Mouse (Mus musculus): ENCODE measurements at regions not wholly inside any gene's neighbourhood (a gene's known extent, or its start where the extent isn't known, plus 50 kb on each side); places are given as distances from the start of the nearest gene placed in this dataset.

DNA sequence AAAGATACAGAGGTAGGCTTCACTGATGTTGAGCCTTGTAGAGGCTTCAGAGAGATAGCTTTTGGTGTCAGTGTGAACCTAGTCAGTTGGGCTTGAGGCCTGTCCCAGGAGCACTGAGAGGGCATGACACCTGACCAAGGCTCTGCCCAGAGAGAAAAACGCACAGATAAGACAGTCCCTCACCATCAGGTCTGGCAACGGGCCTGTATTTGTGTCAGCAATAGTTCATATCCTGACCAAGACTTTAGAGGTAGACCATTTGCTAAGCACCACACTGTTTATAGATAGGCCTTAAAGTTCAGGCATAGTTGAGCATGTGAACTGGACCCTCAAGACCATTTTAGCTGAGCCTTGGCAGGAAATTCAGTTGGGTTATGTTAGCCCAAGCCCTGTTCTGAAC lies 60.4 kb upstream of the C2cd4b start:
- DNase-seq (ENCODE audit: low spot score): no peak

DNA sequence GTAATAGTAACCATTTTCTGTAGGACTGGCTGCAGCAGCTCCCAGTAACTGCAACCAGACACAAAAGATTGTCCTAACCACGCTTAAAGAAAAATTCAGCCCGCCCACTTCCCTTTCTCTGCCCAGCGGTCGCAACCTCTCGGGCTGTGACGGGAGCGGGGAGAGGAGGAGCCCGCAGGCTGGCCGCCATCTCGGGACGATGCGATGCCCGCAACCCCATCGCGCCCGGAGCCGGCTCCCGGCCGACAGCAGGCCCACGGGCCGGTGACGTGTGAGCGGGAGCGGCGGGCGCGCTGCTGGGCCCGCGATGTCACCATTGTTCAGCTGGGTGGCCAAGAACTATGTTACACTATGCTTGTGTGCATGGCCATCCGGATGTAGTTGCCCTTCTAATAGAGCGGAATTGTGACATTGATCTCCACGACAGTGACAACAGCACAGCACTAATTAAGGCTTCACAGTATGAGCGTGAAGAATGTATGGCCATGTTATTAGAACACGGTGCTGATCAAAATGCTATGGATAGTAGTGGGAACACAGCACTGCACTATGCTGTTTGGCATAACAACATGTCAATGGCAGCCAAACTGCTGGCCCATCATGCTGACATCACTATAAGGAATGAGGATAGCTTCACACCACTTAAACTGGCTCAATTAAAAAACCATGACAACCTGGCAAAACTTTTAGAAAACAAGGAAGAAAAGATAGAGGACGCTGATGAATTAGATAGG lies 59.2 kb upstream of the C2cd4b start:
- DNase-seq (ENCODE audit: low spot score): no peak

DNA sequence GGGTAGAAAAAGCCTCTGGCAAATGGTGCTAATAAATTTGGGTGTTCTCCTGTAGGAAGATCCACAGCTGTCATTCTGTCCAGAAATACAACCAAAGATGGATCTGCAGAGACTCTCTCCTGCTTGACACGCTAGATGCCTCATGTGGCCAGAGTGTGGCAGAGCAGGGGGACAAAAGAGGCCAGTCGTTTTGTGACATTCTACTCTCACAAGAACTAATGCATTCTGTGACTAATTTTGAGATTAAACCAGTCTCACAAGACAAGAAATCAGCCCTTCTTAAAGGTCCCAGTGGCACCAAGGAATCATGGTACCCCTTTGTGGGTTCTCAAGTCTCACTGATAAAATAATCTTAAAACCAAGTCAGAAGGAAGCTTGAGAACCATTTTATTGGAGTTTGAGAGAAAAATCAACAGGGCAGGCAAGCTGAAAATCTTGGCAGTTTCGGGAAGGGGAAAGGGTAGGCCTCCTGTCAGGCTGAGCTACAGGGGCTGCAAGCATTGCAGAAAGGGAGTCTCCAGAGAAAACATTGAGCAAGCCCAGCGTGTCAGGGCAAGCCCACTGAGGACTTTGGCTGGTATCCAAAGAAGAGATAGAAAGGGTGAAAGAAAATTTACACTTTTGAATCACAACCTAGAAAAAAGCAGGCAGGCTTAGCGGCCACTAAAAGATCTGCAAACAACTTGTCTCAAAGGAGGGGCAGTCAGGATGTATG lies 50.8 kb upstream of the C2cd4b start:
- no peak for DNase-seq (ENCODE audit: low spot score)

Data from left cerebral cortex, adult 11 months (tissue).